Mouse (Mus musculus): ENCODE results near the gene Irgm1.

DNA sequence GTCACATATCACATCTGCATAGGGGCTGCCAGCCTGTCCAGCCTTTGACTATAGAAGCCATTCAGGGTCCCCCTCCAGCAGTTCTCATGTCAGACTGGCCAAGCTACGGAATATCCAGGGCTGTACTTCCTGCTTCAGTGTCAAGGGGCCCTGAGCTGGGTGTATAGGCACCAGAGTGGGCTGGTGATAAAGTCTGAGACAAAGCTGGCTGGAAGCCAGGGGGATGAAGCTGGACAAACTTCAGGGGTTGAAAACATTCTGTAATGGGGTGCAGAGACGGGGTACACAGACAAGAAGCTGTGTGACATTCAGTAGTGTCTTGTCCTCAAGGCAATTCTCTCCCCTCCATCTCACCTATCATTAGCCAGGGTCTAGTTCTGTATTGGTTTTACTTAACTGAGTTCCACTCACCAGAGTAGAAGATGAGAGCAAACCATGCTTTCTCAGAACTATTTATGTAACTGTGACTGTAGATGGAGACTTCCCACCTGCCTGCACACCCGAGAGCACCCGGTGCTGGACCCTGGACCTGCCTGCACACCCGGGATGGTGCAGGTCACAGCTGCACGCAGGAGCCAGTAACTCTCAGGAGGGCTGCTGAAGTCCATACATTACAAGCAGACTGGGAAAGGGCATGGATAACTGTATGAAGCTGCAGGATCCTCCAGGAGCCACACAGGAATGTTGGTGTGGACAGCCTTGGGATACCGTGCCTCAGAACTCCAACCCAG lies 1.9 kb downstream of the Irgm1 start:
- no peak for TF ChIP-seq GATA1 (IDR thresholded peaks at IDR 0.05; ENCODE audit: borderline replicate concordance, low read length)
- TF ChIP-seq FLI1 (IDR thresholded peaks at IDR 0.05; ENCODE audit: low read length) = no peak

All from megakaryocyte, embryonic 14.5 days (primary cell).